Mouse (Mus musculus) myocyte (in vitro differentiated cells): Measurements from ENCODE around the gene Gnao1. TPM values are rescaled to one million over a fixed set of nuclear protein-coding genes. Genes with fewer than 3 reads are reported as not detected.

Experiments used
- H3K27me3 ChIP-seq: one replicate; pipeline ENCODE4 v1.6.1; 2011; ENCODE audit not compliant: control insufficient read depth, insufficient read depth, insufficient read length
- H3K36me3 ChIP-seq: one replicate; pipeline ENCODE4 v1.6.1; 2011; ENCODE audit not compliant: control insufficient read depth, insufficient read depth
- H3K4me2 ChIP-seq: one replicate; pipeline ENCODE4 v1.6.1; 2011; ENCODE audit warnings: low read depth, control low read depth
- H3K4me3 ChIP-seq: one replicate; pipeline ENCODE4 v1.5.1; 2011; ENCODE audit warnings: mild to moderate bottlenecking, control low read depth, moderate library complexity
- H3K79me2 ChIP-seq: one replicate; pipeline ENCODE4 v1.6.1; 2011; ENCODE audit not compliant: control insufficient read depth, insufficient read depth
- H3ac ChIP-seq: one replicate; pipeline ENCODE4 v1.6.1; 2011; ENCODE audit not compliant: control insufficient read depth, insufficient read length
- CEBPB ChIP-seq: IDR thresholded peaks from 2 replicates; pipeline ENCODE4 v1.6.1; 2011; ENCODE audit warnings: mild to moderate bottlenecking, moderate library complexity; ENCODE audit not compliant: poor library complexity, insufficient read depth, severe bottlenecking
- E2F4 ChIP-seq: IDR thresholded peaks from one replicate; pipeline ENCODE4 v1.6.1; 2011; ENCODE audit warnings: mild to moderate bottlenecking, control low read depth, moderate library complexity; ENCODE audit not compliant: insufficient read depth
- MAX ChIP-seq: IDR thresholded peaks from one replicate; pipeline ENCODE4 v1.6.1; 2011; ENCODE audit warnings: low read depth, mild to moderate bottlenecking, control low read depth
- MYOD1 ChIP-seq, 3 experiments: IDR thresholded peaks; one replicate each; pipeline ENCODE4 v1.6.1; 2011; ENCODE audit warnings: control low read depth in 2 of 3, low read depth in 2 of 3, mild to moderate bottlenecking in 2 of 3, moderate library complexity in 1 of 3; ENCODE audit not compliant: insufficient read length in 2 of 3, control insufficient read depth in 1 of 3
- MYOG ChIP-seq, 3 experiments: IDR thresholded peaks; one replicate each; pipeline ENCODE4 v1.6.1; 2011; ENCODE audit warnings: control low read depth in 2 of 3, low read depth in 2 of 3, mild to moderate bottlenecking in 2 of 3; ENCODE audit not compliant: insufficient read length in 2 of 3, control insufficient read depth in 1 of 3, insufficient read depth in 1 of 3
- POLR2A ChIP-seq: IDR thresholded peaks from one replicate; pipeline ENCODE4 v1.6.1; 2011; ENCODE audit warnings: low read depth, mild to moderate bottlenecking, control low read depth, moderate library complexity; ENCODE audit not compliant: insufficient read length
- POLR2AphosphoS2 ChIP-seq: IDR thresholded peaks from one replicate; pipeline ENCODE4 v1.6.1; 2011; ENCODE audit warnings: low read depth, control low read depth; ENCODE audit not compliant: insufficient read length
- REST ChIP-seq: IDR thresholded peaks from one replicate; pipeline ENCODE4 v1.6.1; 2011; ENCODE audit warnings: mild to moderate bottlenecking, control low read depth, moderate library complexity; ENCODE audit not compliant: insufficient read depth, insufficient read length
- SRF ChIP-seq: IDR thresholded peaks from one replicate; pipeline ENCODE4 v1.6.1; 2011; ENCODE audit warnings: low read depth; ENCODE audit not compliant: control insufficient read depth, insufficient read length
- TCF12 ChIP-seq: IDR thresholded peaks from one replicate; pipeline ENCODE4 v1.6.1; 2011; ENCODE audit warnings: mild to moderate bottlenecking, control low read depth; ENCODE audit not compliant: poor library complexity, insufficient read depth, severe bottlenecking
- TCF3 ChIP-seq: IDR thresholded peaks from one replicate; pipeline ENCODE4 v1.6.1; 2011; ENCODE audit warnings: low read depth, control low read depth; ENCODE audit not compliant: insufficient read length
- USF1 ChIP-seq: IDR thresholded peaks from one replicate; pipeline ENCODE4 v1.6.1; 2011; ENCODE audit warnings: low read depth, mild to moderate bottlenecking, control low read depth, moderate library complexity
- polyA plus RNA-seq: library from polyadenylated mRNA; unstranded; fragments of >200 nt; fragmentation: generic; extraction: Trizol; gene quantifications from one replicate; pipeline ENCODE4 v1.2.1, GENCODE M21; 2012; ENCODE audit warnings: missing spikeins

Gene Gnao1
- polyA plus RNA-seq, 1 experiment, result 31.8 TPM

DNA sequence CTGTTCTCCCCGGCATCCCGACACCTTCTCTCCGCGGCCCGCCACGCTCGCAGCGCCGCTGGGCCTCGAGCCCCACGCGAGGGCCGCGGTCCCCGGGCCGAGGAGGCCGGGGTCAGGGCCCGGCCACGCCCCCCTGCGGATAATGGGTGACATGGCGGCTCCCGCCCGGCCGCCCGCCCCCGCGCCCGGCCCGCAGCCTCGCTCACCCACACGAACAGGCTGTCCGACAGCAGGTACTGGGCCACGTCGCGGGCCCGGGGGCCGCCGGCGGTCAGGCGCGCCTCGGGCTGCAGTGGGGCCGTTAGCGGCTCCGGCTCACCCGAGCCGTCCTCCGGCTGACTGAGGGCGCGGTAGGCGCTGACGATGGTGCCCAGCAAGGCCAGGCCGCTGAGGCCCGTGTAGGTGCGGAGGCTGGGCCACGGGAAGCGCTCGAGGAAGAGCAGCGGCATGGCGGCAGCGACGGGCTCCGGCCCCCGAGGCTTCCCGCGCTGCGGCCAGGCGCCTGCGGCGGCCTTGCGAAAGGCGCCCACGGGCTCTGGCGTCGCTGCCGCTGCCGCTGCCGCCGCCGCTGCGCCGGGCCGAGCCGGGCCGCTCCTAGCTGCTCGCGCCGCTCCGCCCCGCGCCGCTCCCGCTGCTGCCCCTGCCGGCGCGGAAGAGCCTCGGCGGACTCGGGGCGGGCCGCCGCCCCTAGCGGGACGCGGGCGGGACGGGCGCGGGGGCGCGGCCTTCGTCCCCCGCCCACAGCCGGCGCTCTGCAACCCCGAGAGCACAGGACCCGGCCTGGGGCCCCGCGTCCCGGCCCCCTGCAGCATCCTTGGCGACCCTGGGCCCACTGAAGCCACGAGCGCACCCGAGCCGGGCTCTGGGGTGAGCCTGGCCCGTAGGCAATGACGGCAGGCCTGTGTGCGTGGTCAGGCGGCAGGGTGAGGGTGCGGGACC lies 202.5 kb downstream of the Gnao1 start, which contains the start of gene Amfr:
TSS of gene Amfr (minus strand) at position 830 of the 939 bp plus-strand sequence.
- peak; percentile 83 for TF ChIP-seq POLR2A
- peak in 1 of 3 experiments; percentile 15 for TF ChIP-seq MYOD1 (IDR thresholded peaks at IDR 0.05; ENCODE audit: control insufficient read depth in 1 of 3, insufficient read length in 2 of 3, low read depth in 2 of 3)
- TF ChIP-seq POLR2AphosphoS2, result peak; percentile 59
- no peak for TF ChIP-seq CEBPB
- H3K4me3 ChIP-seq, result peak within 1 kb of the TSS; percentile 71
- peak within 1 kb of the TSS; percentile 92 for H3K4me2 ChIP-seq
- H3K27me3 ChIP-seq, result no peaks in the 10 kb centered on the region
- peaks cover 45% of the 10 kb centered on the region for H3K79me2 ChIP-seq
- peak within 1 kb of the TSS; percentile 97 for H3ac ChIP-seq
- no peaks in the 10 kb centered on the region for H3K36me3 ChIP-seq

DNA sequence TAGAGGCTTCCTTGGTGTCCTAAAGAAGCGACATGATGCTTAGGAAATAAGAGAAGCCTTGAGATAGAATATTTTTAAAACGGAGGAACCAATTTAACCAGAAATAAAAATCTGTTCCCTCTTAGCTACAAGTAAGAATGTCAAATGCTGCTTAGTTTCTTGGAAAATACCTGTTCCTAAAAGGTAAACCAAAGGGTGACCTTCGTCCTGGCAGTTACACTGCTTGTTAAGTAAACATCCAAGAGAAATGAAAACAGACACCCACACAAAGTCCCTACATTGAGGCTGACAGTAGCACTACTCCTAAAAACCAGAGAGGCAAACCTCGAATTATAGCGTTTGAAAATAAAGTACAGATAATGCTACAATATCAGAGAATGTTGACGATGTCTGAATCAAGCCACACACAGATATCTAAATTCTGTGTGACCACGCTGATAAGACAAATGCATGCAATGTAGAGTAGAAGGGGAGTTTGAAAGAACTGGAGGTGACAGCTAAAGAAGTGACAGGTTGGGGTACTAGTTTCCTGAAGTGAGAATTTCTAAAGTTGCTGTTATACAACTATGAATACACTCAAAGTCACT lies 203.4 kb downstream of the Gnao1 start:
- TF ChIP-seq CEBPB (no peak), E2F4 (no peak), USF1 (no peak), REST (no peak), SRF (no peak), MAX (no peak), TCF12 (no peak), POLR2AphosphoS2 (no peak), POLR2A (no peak), TCF3 (no peak), MYOD1 (IDR thresholded peaks at IDR 0.05; ENCODE audit: control insufficient read depth in 1 of 3, insufficient read length in 2 of 3, low read depth in 2 of 3) (no peak), MYOG (IDR thresholded peaks at IDR 0.05; ENCODE audit: control insufficient read depth in 1 of 3, insufficient read depth in 1 of 3, insufficient read length in 2 of 3, low read depth in 2 of 3) (no peak)
- H3K4me3 ChIP-seq, result peak overlapping the region; percentile 71
- H3K27me3 ChIP-seq, result no peaks in the 10 kb centered on the region
- no peaks in the 10 kb centered on the region for H3K36me3 ChIP-seq
- H3K4me2 ChIP-seq, result peak overlapping the region; percentile 92
- peak overlapping the region; percentile 97 for H3ac ChIP-seq
- peaks cover 37% of the 10 kb centered on the region for H3K79me2 ChIP-seq

Other genes starting within 250 kb of the Gnao1 start
- gene Amfr, start 202.9 kb downstream of the Gnao1 start, polyA plus RNA-seq, result 111 TPM
- 88.6 TPM for gene Nudt21, start 227.1 kb downstream of the Gnao1 start, polyA plus RNA-seq
- 15.6 TPM for gene Ogfod1, start 227.2 kb downstream of the Gnao1 start, polyA plus RNA-seq